Mouse (Mus musculus) macrophage (primary cell): ENCODE results near the gene Cyp2d40. TPM values are rescaled to one million over a fixed set of nuclear protein-coding genes. Genes with fewer than 3 reads are reported as not detected.
"Not testable (repeated sequence)": the region's sequence is repeated elsewhere in the genome, so short reads cannot be mapped to it uniquely, and the experiment has no call there.

Experiments used
- H3K27ac ChIP-seq: fragments of 350-480 bp; formaldehyde crosslinking; 2 replicates; pipeline ENCODE4 v1.9.0; 2021
- H3K36me3 ChIP-seq: fragments of 350-480 bp; formaldehyde crosslinking; 2 replicates; pipeline ENCODE4 v1.9.0; 2021; ENCODE audit errors: inconsistent target
- H3K4me3 ChIP-seq: fragments of 350-480 bp; formaldehyde crosslinking; 2 replicates; pipeline ENCODE4 v1.9.0; 2021; ENCODE audit errors: inconsistent target
- H3K79me2 ChIP-seq: fragments of 350-480 bp; formaldehyde crosslinking; 2 replicates; pipeline ENCODE4 v1.9.0; 2021; ENCODE audit errors: inconsistent target
- whole genome bisulfite sequencing: methylation state at CpG from one replicate; pipeline ENCODE4 v1.1.7; 2026; ENCODE audit warnings: inconsistent platforms; ENCODE audit not compliant: missing documents; 5-methylcytosine and 5-hydroxymethylcytosine counted together
- polyA plus RNA-seq: library from polyadenylated mRNA; stranded (reverse); fragments of 250-400 nt; gene quantifications from 3 replicates; pipeline ENCODE4 v1.2.4, GENCODE M21; 2018; ENCODE audit warnings: inconsistent platforms
- total RNA-seq, 78 experiments: library from RNA; depleted of rRNA; stranded (reverse); fragments of 250-400 nt; gene quantifications; 1 replicate in 9 of 78; 2 replicates in 24 of 78; 3 replicates in 43 of 78; 4 replicates in 2 of 78; pipeline ENCODE4 v1.2.4; 2018; ENCODE audit warnings: inconsistent platforms in 56 of 78

The Cyp2d40 gene
- total RNA-seq (2018; cell fraction: chromatin; rRNA removed), result not detected
- not detected for total RNA-seq (2018; cell fraction: cytosol; rRNA removed)
- total RNA-seq (2018; cell fraction: nucleus; rRNA removed), result not detected
- not detected in 3 replicates for polyA plus RNA-seq

- Histone ChIP-seq H3K4me3 (no peak within 1 kb of the TSS), H3K36me3 (no peaks in the 10 kb centered on the region), H3K79me2 (no peaks in the 10 kb centered on the region), H3K27ac (no peak within 1 kb of the TSS)
- WGBS, result 94% methylated on average over 6 of the region's 9 CpGs
Observed at GRCm38 (mm10) chr15:82763631-82764420, at the start of gene Cyp2d40. Cyp2d40 (minus strand) TSS chr15:82764183.

DNA sequence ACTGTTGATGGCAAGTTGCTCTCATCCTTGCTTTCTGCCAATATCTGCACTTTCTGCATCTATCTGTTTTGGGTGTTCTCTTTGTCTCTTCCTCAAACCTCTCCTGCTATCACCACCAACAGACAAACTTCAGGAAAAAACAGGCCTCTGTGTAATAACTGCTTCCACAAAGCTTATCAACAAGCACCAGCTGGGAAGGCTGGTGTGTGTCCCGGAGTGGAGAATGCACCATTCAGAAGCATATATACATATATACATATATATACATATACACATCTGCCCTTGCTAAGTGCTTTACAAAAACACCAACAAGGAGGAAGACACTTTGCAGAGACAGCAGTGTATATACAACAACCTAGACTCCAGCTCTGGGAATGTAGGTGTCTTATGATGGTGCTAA lies 46.6 kb upstream of the Cyp2d40 start:
- WGBS, result no CpG with 5 or more reads among the region's 1 CpGs
- Histone ChIP-seq H3K36me3 (peaks cover 6% of the 10 kb centered on the region; the same call in 1 of the 2 replicates), H3K79me2 (no peaks in the 10 kb centered on the region), H3K27ac (no peak overlapping the region), H3K4me3 (no peak overlapping the region)

- peaks cover 6% of the 10 kb centered on the region; the same call in 1 of the 2 replicates for H3K36me3 ChIP-seq
- H3K4me3 ChIP-seq, result no peak overlapping the region
- no peak overlapping the region for H3K27ac ChIP-seq
- WGBS, result 81% methylated on average over 4 of the region's 6 CpGs
- H3K79me2 ChIP-seq, result no peaks in the 10 kb centered on the region
Observed at GRCm38 (mm10) chr15:82809511-82809910, 45.5 kb upstream of the Cyp2d40 start.

DNA sequence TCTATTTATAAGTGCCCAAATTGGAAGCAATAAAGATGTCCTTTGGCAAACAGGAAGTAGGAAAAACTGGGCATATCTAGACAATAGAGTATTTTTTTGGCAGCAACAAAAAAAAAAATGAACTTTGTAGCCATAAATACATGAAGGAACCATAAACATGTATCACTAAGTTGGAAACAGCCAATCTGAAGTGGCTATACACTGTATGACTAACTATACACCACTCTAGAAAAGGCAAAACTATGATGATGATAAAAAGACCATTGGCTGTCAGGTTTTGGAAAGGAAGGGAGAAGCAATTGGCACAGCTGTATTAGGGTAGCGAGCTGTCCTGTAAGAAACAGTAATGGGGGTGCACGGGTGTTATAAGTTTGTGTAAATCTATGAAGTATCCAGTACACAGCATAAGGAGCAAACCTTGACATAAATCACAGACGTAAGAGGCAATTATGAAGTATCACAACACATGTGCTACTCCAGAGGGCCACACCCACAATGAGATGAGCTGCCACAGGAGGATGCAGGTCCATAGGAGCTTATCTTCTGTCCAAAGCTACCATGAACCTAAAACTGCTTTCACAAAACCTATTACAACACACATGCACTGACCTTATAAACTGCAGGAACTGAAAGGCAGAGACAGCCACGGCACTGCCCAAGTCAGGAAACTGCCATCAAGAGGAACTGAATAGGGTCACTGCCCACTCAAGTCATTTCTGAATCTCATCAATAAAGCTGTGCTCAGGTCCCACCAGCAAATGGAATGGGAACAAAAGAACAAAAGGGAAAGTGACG lies 43.2 kb upstream of the Cyp2d40 start:
- Histone ChIP-seq H3K36me3 (no peaks in the 10 kb centered on the region), H3K27ac (no peak overlapping the region), H3K79me2 (no peaks in the 10 kb centered on the region), H3K4me3 (no peak overlapping the region)
- WGBS, result 65% methylated on average over 5 of the region's 5 CpGs

GRCm38 (mm10) chr15:82804708-82805639 lies 41.0 kb upstream of the Cyp2d40 start:
- 75% methylated on average over 5 of the region's 5 CpGs for WGBS
- no peaks in the 10 kb centered on the region for H3K79me2 ChIP-seq
- H3K27ac ChIP-seq, result no peak overlapping the region
- no peak overlapping the region for H3K4me3 ChIP-seq
- H3K36me3 ChIP-seq, result no peaks in the 10 kb centered on the region

- 80% methylated on average over 3 of the region's 3 CpGs for WGBS
- Histone ChIP-seq H3K27ac (no peak overlapping the region), H3K79me2 (no peaks in the 10 kb centered on the region), H3K36me3 (no peaks in the 10 kb centered on the region), H3K4me3 (no peak overlapping the region)
Observed at GRCm38 (mm10) chr15:82795936-82796440, 32.0 kb upstream of the Cyp2d40 start.

DNA sequence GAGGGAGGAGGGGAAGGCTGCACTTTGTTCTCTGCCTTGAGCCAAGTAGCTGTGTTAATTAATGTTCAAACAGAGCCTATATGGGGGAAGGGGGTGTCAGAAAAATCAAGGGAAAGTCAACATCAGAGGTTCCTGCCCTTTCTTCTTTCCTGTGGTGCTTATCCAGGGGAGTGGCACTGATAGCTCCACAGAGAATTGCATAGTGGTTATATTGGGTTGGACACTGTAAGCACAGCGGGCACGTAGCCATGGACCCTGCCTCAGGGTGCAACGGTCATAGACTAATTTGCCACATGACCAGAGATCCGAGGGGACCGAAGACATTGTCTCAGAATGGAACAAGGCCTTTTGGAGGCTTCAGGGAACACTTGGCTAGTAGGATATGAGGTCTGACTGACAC lies 30.3 kb upstream of the Cyp2d40 start, which contains the start of gene Cyp2d26:
Gene Cyp2d26, minus strand, starts transcription at position 18 of the 400 bp plus-strand sequence.
- no peaks in the 10 kb centered on the region for H3K79me2 ChIP-seq
- no peaks in the 10 kb centered on the region for H3K36me3 ChIP-seq
- H3K4me3 ChIP-seq, result no peak within 1 kb of the TSS
- WGBS, result 100% methylated on average over 5 of the region's 5 CpGs
- no peak within 1 kb of the TSS for H3K27ac ChIP-seq

DNA sequence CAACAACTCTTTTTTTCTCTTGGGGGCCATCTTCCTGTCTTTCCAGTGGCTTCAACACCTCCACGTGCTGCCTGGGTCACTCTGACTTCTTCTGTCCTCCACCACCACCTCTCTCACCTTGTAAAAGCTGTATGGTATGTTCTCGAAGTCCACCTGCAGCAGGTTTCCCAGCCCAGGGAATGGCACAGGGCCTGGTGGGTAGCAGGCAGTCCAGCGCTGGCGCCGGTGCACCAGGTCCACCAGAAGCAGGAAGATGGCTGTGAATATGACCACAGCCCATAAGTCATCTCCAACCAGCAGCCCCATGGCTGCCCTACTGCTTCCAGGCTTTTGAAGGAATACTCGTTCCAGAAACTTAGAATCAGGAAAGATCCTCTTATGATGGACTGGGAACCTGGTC lies 29.9 kb upstream of the Cyp2d40 start:
- Histone ChIP-seq H3K4me3 (no peak overlapping the region), H3K27ac (no peak overlapping the region), H3K79me2 (no peaks in the 10 kb centered on the region), H3K36me3 (no peaks in the 10 kb centered on the region)
- 87% methylated on average over 6 of the region's 6 CpGs for WGBS

GRCm38 (mm10) chr15:82793454-82793853 lies 29.5 kb upstream of the Cyp2d40 start:
- 33% methylated on average over 1 of the region's 1 CpGs for WGBS
- no peak overlapping the region for H3K27ac ChIP-seq
- no peaks in the 10 kb centered on the region for H3K79me2 ChIP-seq
- no peaks in the 10 kb centered on the region for H3K36me3 ChIP-seq
- no peak overlapping the region for H3K4me3 ChIP-seq

DNA sequence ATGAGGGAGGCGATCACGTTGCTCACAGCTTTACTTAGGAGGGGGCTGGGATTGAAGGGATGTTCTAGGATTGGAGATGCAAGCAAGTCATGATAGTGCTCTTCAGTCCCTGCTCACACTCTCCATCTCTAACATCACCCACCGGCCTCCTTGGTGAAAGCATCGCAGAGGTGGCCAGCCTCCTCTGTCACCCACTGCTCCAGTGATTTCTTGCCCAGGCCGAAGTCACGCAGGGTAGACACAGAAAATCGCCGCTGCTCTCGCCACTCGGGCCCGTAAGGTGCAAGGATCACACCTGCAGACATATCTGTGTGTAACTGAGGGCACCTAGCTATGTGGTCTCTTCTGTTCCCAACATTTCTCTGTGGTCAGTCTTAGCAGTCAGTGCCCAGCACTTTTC lies 28.6 kb upstream of the Cyp2d40 start:
- WGBS, result 94% methylated on average over 11 of the region's 11 CpGs
- H3K4me3 ChIP-seq, result no peak overlapping the region
- H3K36me3 ChIP-seq, result no peaks in the 10 kb centered on the region
- no peaks in the 10 kb centered on the region for H3K79me2 ChIP-seq
- H3K27ac ChIP-seq, result no peak overlapping the region

DNA sequence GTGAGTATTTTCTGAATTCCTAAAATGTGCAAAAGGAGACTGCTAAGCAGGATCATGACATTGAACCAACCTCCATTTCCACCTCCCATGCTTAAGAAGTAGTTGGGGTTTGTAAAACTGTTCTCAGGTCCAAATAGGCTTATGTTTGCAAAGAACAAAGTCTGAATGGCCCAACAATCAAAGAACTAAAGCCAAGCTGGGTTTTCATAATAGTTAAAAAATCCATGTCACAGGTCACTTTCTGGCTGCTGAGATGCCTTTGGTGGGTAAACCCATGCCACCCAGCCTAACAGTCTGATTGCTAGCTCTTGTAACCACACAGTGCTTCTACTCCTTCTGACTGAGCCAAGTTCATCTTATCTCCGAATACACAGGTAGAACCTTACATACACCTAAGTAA lies 20.6 kb upstream of the Cyp2d40 start:
- WGBS, result no CpG with 5 or more reads among the region's 1 CpGs
- H3K27ac ChIP-seq, result no peak overlapping the region
- H3K4me3 ChIP-seq, result no peak overlapping the region
- no peaks in the 10 kb centered on the region for H3K36me3 ChIP-seq
- H3K79me2 ChIP-seq, result no peaks in the 10 kb centered on the region

GRCm38 (mm10) chr15:82783800-82784199 lies 19.8 kb upstream of the Cyp2d40 start:
- 77% methylated on average over 1 of the region's 1 CpGs for WGBS
- Histone ChIP-seq H3K4me3 (no peak overlapping the region), H3K36me3 (no peaks in the 10 kb centered on the region), H3K27ac (no peak overlapping the region), H3K79me2 (no peaks in the 10 kb centered on the region)

GRCm38 (mm10) chr15:82777856-82778255 lies 13.9 kb upstream of the Cyp2d40 start:
- H3K27ac ChIP-seq, H3K36me3 ChIP-seq, H3K79me2 ChIP-seq, H3K4me3 ChIP-seq: not testable (repeated sequence)
- 85% methylated on average over 5 of the region's 5 CpGs for WGBS

GRCm38 (mm10) chr15:82765943-82766342 lies 2.0 kb upstream of the Cyp2d40 start:
- no peaks in the 10 kb centered on the region for H3K36me3 ChIP-seq
- no peaks in the 10 kb centered on the region for H3K79me2 ChIP-seq
- 80% methylated on average over 2 of the region's 2 CpGs for WGBS
- H3K4me3 ChIP-seq, result no peak overlapping the region
- no peak overlapping the region for H3K27ac ChIP-seq
